Mouse (Mus musculus): ENCODE data around the gene Psmd4. TPM values are rescaled to one million over a fixed set of nuclear protein-coding genes. Genes with fewer than 3 reads are reported as not detected.
A peak's percentile ranks its signal among the peaks of the same experiment; 100 is the strongest.

Gene Psmd4
- 261 and 286 TPM in 2 replicates for polyA plus RNA-seq (2014; fragmentation: Nextera tagmentation; extraction: Ambion mirVana)

DNA sequence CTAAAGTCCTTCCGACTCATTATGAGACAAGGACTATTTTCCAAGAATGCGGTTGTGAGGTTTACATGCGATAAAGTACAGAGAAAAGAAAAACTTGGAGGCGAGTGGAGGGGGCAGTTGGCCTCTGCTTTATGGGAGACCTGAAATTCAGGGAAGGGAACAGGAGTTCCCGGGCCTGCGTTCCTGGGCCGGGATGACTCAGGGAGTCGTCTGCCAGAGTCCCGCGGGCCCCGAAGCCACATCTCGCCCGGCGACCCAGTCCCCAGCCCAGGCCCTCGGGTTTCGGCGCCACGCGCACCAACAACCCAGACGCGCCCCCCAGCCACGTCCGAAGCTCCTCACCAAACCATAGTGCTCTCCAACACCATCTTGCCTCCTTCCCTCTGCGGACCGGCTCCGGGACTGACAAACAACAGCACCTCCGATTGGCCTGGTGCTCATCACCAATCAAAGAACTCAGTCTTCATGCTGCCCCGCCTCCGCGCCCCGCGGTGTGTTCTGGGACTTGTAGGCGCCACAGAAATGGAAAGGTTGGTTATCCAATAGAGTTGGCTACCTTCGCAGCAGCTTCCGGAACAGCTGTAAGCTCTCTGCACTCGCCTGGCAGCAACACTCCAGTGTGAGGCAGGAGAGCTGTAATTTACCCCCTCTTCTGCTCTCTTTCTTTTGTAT lies at the start of gene Psmd4:
Psmd4 (minus strand) TSS at position 449 of the 672 bp plus-strand sequence.
- no peaks in the 10 kb centered on the region for H3K27me3 ChIP-seq (ENCODE audit: control insufficient read depth, insufficient read depth, low read length)
- H3K27ac ChIP-seq (ENCODE audit: low read depth, low read length), result peak within 1 kb of the TSS; percentile 13; the same call in 1 of the 2 replicates
- ATAC-seq (ENCODE audit: low FRiP score, low TSS enrichment), result peak; percentile 98
- WGBS, result under 1% methylated on average over 36 of the region's 36 CpGs
- H3K4me1 ChIP-seq (ENCODE audit: control insufficient read depth, insufficient read depth, low read length), result peaks cover 6% of the 10 kb centered on the region
- H3K4me2 ChIP-seq (replicated peaks; ENCODE audit: low read depth, low read length), result peak within 1 kb of the TSS; percentile 76
- H3K36me3 ChIP-seq (ENCODE audit: control insufficient read depth, insufficient read depth, low read length), result peaks cover 7% of the 10 kb centered on the region
- H3K4me3 ChIP-seq (ENCODE audit: low read length), result peak within 1 kb of the TSS; percentile 90
- peak within 1 kb of the TSS; percentile 84 for H3K9ac ChIP-seq (ENCODE audit: low read depth, low read length)
- no peaks in the 10 kb centered on the region for H3K9me3 ChIP-seq (ENCODE audit: control insufficient read depth, low read length)

DNA sequence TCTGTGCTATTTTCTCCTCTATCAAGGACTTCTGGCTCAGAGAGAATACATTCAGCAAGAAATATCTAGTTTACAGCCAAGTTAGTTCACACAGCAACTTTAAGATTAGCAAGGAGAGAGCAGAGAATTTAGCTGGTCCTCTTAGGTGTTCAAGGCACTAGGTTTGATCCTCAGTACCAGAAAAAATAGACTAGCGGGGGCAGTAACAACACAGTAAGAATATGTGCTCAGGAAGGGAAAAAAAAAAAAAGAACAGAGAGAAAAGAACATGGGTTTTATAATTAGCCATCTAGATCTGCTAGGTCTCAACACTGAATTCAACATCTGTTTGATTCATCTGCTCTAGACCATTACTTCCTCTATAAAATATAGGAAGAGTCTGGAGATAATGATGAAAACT lies 45.7 kb upstream of the Psmd4 start:
- H3K27me3 ChIP-seq (ENCODE audit: control insufficient read depth, insufficient read depth, low read length), result no peaks in the 10 kb centered on the region
- H3K4me2 ChIP-seq (replicated peaks; ENCODE audit: low read depth, low read length), result no peak overlapping the region
- ATAC-seq (ENCODE audit: low FRiP score, low TSS enrichment), result no peak
- WGBS, result 100% methylated on average over 1 of the region's 1 CpGs
- H3K4me1 ChIP-seq (ENCODE audit: control insufficient read depth, insufficient read depth, low read length), result 0 out of 2 replicates have a peak, but pooled peaks cover 3% of the 10 kb centered on the region
- H3K9me3 ChIP-seq (ENCODE audit: control insufficient read depth, low read length), result no peaks in the 10 kb centered on the region
- no peak overlapping the region for H3K4me3 ChIP-seq (ENCODE audit: low read length)
- no peaks in the 10 kb centered on the region; the same call in 1 of the 2 replicates for H3K36me3 ChIP-seq (ENCODE audit: control insufficient read depth, insufficient read depth, low read length)
- H3K27ac ChIP-seq (ENCODE audit: low read depth, low read length), result no peak overlapping the region
- H3K9ac ChIP-seq (ENCODE audit: low read depth, low read length), result no peak overlapping the region

DNA sequence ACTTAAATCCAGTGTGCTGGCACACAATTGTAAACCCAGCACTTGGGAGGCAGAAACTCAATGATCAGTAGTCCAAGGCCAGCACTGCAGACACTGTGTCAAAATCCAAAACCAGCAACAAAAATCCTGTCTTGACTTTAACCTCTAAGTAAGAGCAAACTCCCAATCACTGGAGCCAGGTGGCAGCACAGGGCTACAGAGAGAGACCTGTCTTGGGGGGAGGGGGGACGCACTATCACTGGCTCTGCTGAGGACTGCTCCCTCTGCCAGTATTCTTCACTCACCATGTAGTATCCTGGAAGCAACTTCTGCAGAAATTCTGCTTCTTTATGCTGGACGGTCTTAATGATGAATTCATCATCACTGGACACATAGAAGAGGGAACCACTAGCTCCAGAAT lies 29.2 kb upstream of the Psmd4 start:
- Histone ChIP-seq H3K36me3 (ENCODE audit: control insufficient read depth, insufficient read depth, low read length) (peaks cover 86% of the 10 kb centered on the region), H3K4me3 (ENCODE audit: low read length) (no peak overlapping the region), H3K27me3 (ENCODE audit: control insufficient read depth, insufficient read depth, low read length) (no peaks in the 10 kb centered on the region), H3K9ac (ENCODE audit: low read depth, low read length) (no peak overlapping the region), H3K4me2 (replicated peaks; ENCODE audit: low read depth, low read length) (no peak overlapping the region), H3K4me1 (ENCODE audit: control insufficient read depth, insufficient read depth, low read length) (no peaks in the 10 kb centered on the region), H3K9me3 (ENCODE audit: control insufficient read depth, low read length) (no peaks in the 10 kb centered on the region), H3K27ac (ENCODE audit: low read depth, low read length) (no peak overlapping the region)
- ATAC-seq (ENCODE audit: low FRiP score, low TSS enrichment), result no peak
- WGBS, result 90% methylated on average over 2 of the region's 2 CpGs

DNA sequence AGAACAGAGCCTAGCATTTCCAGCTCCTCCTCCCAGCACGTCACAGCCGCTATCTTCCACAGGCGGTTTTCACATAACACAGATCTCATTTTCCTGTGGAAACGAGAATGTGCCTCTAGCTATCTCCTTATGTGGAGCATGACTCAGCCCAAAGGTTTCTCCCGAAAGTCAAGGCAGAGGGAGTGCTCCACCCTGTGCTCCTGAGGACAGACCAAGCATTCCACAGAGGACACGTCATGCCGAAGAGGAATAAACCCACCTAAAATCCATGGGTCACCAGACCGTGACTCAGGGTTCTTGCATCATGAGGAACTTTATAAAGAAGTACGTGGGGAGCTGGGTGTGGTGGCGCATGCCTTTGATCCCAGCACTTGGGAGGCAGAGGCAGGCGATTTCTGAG lies 24.2 kb upstream of the Psmd4 start:
- peaks cover 93% of the 10 kb centered on the region for H3K36me3 ChIP-seq (ENCODE audit: control insufficient read depth, insufficient read depth, low read length)
- H3K27ac ChIP-seq (ENCODE audit: low read depth, low read length), result no peak overlapping the region
- no peak for ATAC-seq (ENCODE audit: low FRiP score, low TSS enrichment)
- H3K9me3 ChIP-seq (ENCODE audit: control insufficient read depth, low read length), result no peaks in the 10 kb centered on the region
- H3K4me2 ChIP-seq (replicated peaks; ENCODE audit: low read depth, low read length), result no peak overlapping the region
- no peaks in the 10 kb centered on the region for H3K4me1 ChIP-seq (ENCODE audit: control insufficient read depth, insufficient read depth, low read length)
- H3K9ac ChIP-seq (ENCODE audit: low read depth, low read length), result no peak overlapping the region
- 91% methylated on average over 11 of the region's 11 CpGs for WGBS
- no peak overlapping the region for H3K4me3 ChIP-seq (ENCODE audit: low read length)
- no peaks in the 10 kb centered on the region for H3K27me3 ChIP-seq (ENCODE audit: control insufficient read depth, insufficient read depth, low read length)

DNA sequence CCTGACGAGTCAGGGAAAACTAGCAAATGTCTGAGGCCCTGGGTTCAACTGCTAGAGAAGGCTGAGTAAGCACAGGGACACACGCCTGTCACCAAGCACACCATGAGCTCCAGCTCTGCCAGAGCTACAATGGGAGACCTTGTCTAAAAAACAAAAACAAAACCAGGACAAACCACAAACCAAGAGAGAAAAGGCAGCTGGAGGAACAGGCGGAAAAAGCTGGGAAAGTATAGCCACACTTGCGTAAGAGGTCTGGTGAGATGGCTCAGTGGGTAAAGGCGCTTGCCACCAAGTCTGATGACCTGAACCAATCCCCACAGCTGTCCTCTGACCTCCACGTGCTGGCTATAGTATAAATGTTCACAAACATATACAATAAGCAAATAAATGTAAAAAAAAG lies 23.7 kb upstream of the Psmd4 start:
- H3K4me3 ChIP-seq (ENCODE audit: low read length), result no peak overlapping the region
- no peaks in the 10 kb centered on the region for H3K4me1 ChIP-seq (ENCODE audit: control insufficient read depth, insufficient read depth, low read length)
- no peak overlapping the region for H3K9ac ChIP-seq (ENCODE audit: low read depth, low read length)
- H3K27ac ChIP-seq (ENCODE audit: low read depth, low read length), result no peak overlapping the region
- 94% methylated on average over 6 of the region's 6 CpGs for WGBS
- H3K36me3 ChIP-seq (ENCODE audit: control insufficient read depth, insufficient read depth, low read length), result peaks cover 93% of the 10 kb centered on the region
- no peak for ATAC-seq (ENCODE audit: low FRiP score, low TSS enrichment)
- no peak overlapping the region for H3K4me2 ChIP-seq (replicated peaks; ENCODE audit: low read depth, low read length)
- no peaks in the 10 kb centered on the region for H3K27me3 ChIP-seq (ENCODE audit: control insufficient read depth, insufficient read depth, low read length)
- H3K9me3 ChIP-seq (ENCODE audit: control insufficient read depth, low read length), result no peaks in the 10 kb centered on the region

DNA sequence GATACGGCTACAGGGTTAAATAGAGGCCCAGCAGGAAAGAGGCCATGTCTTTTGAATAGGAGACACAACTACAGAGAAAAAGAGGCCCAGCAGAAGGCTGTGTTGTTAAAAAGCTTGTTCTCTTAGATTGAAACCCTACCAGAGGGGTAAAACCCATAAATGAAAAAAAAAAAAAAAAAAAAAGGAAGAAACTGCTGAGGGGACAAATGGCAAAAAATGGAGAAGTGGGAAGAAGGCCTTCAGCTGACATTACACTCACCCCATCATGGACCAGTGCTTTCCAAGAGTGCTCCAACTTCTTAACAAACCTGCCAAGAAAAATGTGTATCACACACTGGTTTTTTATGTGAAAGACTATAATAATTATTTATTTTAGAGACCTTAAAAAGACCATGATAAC lies 23.1 kb upstream of the Psmd4 start:
- no peak for ATAC-seq (ENCODE audit: low FRiP score, low TSS enrichment)
- no peak overlapping the region for H3K27ac ChIP-seq (ENCODE audit: low read depth, low read length)
- H3K9ac ChIP-seq (ENCODE audit: low read depth, low read length), result no peak overlapping the region
- 100% methylated on average over 1 of the region's 1 CpGs for WGBS
- no peaks in the 10 kb centered on the region for H3K27me3 ChIP-seq (ENCODE audit: control insufficient read depth, insufficient read depth, low read length)
- no peak overlapping the region for H3K4me3 ChIP-seq (ENCODE audit: low read length)
- H3K4me1 ChIP-seq (ENCODE audit: control insufficient read depth, insufficient read depth, low read length), result no peaks in the 10 kb centered on the region
- no peaks in the 10 kb centered on the region for H3K9me3 ChIP-seq (ENCODE audit: control insufficient read depth, low read length)
- peaks cover 93% of the 10 kb centered on the region for H3K36me3 ChIP-seq (ENCODE audit: control insufficient read depth, insufficient read depth, low read length)
- no peak overlapping the region for H3K4me2 ChIP-seq (replicated peaks; ENCODE audit: low read depth, low read length)

DNA sequence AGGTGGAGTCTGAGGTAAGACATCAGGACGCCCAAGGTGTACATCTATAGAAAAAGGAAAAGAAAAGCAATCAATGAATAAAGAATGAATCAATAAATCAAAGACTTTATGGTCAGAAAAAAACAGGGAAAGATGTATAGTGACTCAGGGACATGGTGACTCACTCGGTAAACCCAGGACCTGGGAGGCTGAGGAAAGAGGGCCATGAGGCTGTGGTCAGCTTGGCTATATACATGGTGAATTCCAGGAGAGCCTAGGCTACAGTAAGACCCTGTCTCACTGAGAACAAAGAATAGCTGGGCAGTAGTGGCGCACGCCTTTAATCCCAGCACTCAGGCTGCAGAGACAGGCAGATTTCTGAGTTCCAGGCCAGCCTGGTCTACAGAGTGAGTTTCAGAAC lies 21.3 kb upstream of the Psmd4 start:
- Histone ChIP-seq H3K4me3 (ENCODE audit: low read length) (no peak overlapping the region), H3K9me3 (ENCODE audit: control insufficient read depth, low read length) (no peaks in the 10 kb centered on the region), H3K27me3 (ENCODE audit: control insufficient read depth, insufficient read depth, low read length) (no peaks in the 10 kb centered on the region), H3K36me3 (ENCODE audit: control insufficient read depth, insufficient read depth, low read length) (peaks cover 93% of the 10 kb centered on the region), H3K27ac (ENCODE audit: low read depth, low read length) (no peak overlapping the region), H3K4me2 (replicated peaks; ENCODE audit: low read depth, low read length) (no peak overlapping the region), H3K9ac (ENCODE audit: low read depth, low read length) (no peak overlapping the region), H3K4me1 (ENCODE audit: control insufficient read depth, insufficient read depth, low read length) (no peaks in the 10 kb centered on the region)
- 91% methylated on average over 4 of the region's 4 CpGs for WGBS
- no peak for ATAC-seq (ENCODE audit: low FRiP score, low TSS enrichment)

DNA sequence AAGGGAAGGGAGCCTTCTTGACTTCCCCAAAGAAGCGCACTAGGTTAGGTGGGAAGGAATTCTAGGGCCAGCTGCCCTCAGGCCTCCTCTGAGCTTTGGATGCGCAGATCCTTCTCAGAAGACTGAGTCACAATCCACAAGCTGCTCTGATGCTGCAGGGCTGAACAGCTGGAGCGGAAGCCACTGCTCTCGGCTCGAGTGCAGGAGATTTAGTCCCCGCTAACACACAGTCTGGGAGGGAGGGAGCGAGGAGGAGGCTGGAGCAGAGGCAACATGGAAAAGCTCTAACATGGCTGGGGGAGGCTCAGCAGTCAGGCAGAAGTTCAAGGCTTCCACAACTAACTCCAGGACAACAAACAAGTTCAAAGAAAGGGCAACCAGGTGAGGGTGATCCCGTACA lies 15.7 kb upstream of the Psmd4 start:
- Histone ChIP-seq H3K27ac (ENCODE audit: low read depth, low read length) (no peak overlapping the region), H3K9ac (ENCODE audit: low read depth, low read length) (no peak overlapping the region), H3K9me3 (ENCODE audit: control insufficient read depth, low read length) (no peaks in the 10 kb centered on the region), H3K4me3 (ENCODE audit: low read length) (no peak overlapping the region), H3K4me1 (ENCODE audit: control insufficient read depth, insufficient read depth, low read length) (no peaks in the 10 kb centered on the region), H3K36me3 (ENCODE audit: control insufficient read depth, insufficient read depth, low read length) (peaks cover 53% of the 10 kb centered on the region), H3K27me3 (ENCODE audit: control insufficient read depth, insufficient read depth, low read length) (no peaks in the 10 kb centered on the region), H3K4me2 (replicated peaks; ENCODE audit: low read depth, low read length) (no peak overlapping the region)
- 81% methylated on average over 8 of the region's 8 CpGs for WGBS
- no peak for ATAC-seq (ENCODE audit: low FRiP score, low TSS enrichment)

DNA sequence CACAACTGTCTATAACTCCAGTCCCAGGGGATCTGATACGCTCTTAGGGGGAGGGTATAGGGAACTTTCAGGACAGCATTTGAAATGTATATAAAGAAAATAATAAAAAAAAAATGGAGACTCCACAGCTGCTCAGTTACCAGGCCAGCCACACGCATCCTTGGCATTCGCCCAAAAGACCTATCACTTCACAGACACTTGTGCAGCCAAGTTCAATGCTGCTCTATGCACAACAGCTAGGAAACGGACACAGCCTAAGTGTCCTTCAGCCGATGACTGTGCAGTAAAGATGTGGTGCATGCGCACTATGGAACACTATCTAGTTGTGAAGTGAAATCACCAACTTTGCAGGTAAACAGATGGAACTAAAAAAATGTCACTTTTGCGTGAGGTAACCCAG lies 13.9 kb upstream of the Psmd4 start:
- no peak overlapping the region for H3K27ac ChIP-seq (ENCODE audit: low read depth, low read length)
- ATAC-seq (ENCODE audit: low FRiP score, low TSS enrichment), result peak; percentile 45; the same call in 1 of the 2 replicates
- no peak overlapping the region for H3K4me2 ChIP-seq (replicated peaks; ENCODE audit: low read depth, low read length)
- no peaks in the 10 kb centered on the region for H3K9me3 ChIP-seq (ENCODE audit: control insufficient read depth, low read length)
- H3K36me3 ChIP-seq (ENCODE audit: control insufficient read depth, insufficient read depth, low read length), result peaks cover 38% of the 10 kb centered on the region
- 87% methylated on average over 7 of the region's 7 CpGs for WGBS
- H3K9ac ChIP-seq (ENCODE audit: low read depth, low read length), result no peak overlapping the region
- no peaks in the 10 kb centered on the region for H3K27me3 ChIP-seq (ENCODE audit: control insufficient read depth, insufficient read depth, low read length)
- H3K4me3 ChIP-seq (ENCODE audit: low read length), result no peak overlapping the region
- no peaks in the 10 kb centered on the region for H3K4me1 ChIP-seq (ENCODE audit: control insufficient read depth, insufficient read depth, low read length)

Measured in kidney, embryonic 14.5 days (tissue).